Mouse (Mus musculus): ENCODE measurements around the gene Gramd1b. TPM values are rescaled to one million over a fixed set of nuclear protein-coding genes. Genes with fewer than 3 reads are reported as not detected.

Gene Gramd1b
- polyA plus RNA-seq, 1 experiment from 2014 or later = 4.0 TPM

GRCm38 (mm10) chr9:40469403-40470137 is 61.6 kb downstream of the Gramd1b start:
- H3K4me2 ChIP-seq (ENCODE audit: low read depth) = no peak overlapping the region
- 69% methylated on average over 15 of the region's 15 CpGs for WGBS
- no peaks in the 10 kb centered on the region for H3K36me3 ChIP-seq (ENCODE audit: control insufficient read depth, insufficient read depth, low read length)
- DNase-seq (ENCODE audit: low spot score) (no peak), ATAC-seq (ENCODE audit: insufficient read depth, low FRiP score, low TSS enrichment) (no peak)
- H3K9ac ChIP-seq (ENCODE audit: low read length) = no peak overlapping the region
- H3K9me3 ChIP-seq (ENCODE audit: control insufficient read depth, low read length) = no peaks in the 10 kb centered on the region
- H3K27ac ChIP-seq (ENCODE audit: low read depth, low read length) = no peak overlapping the region
- no peak overlapping the region for H3K4me3 ChIP-seq (ENCODE audit: low read depth, low read length)
- H3K4me1 ChIP-seq (ENCODE audit: control insufficient read depth, insufficient read depth, low read length) = no peaks in the 10 kb centered on the region
- H3K27me3 ChIP-seq (ENCODE audit: control insufficient read depth, insufficient read depth, low read length) = no peaks in the 10 kb centered on the region

GRCm38 (mm10) chr9:40466782-40467181 is 64.4 kb downstream of the Gramd1b start:
- H3K4me2 ChIP-seq (ENCODE audit: low read depth) = no peak overlapping the region
- no peak overlapping the region for H3K27ac ChIP-seq (ENCODE audit: low read depth, low read length)
- ATAC-seq (ENCODE audit: insufficient read depth, low FRiP score, low TSS enrichment) (no peak), DNase-seq (ENCODE audit: low spot score) (no peak)
- H3K27me3 ChIP-seq (ENCODE audit: control insufficient read depth, insufficient read depth, low read length) = no peaks in the 10 kb centered on the region
- H3K4me3 ChIP-seq (ENCODE audit: low read depth, low read length) = no peak overlapping the region
- no peaks in the 10 kb centered on the region for H3K4me1 ChIP-seq (ENCODE audit: control insufficient read depth, insufficient read depth, low read length)
- H3K9ac ChIP-seq (ENCODE audit: low read length) = no peak overlapping the region
- no peaks in the 10 kb centered on the region for H3K36me3 ChIP-seq (ENCODE audit: control insufficient read depth, insufficient read depth, low read length)
- H3K9me3 ChIP-seq (ENCODE audit: control insufficient read depth, low read length) = no peaks in the 10 kb centered on the region
- WGBS = 63% methylated on average over 7 of the region's 7 CpGs

- ATAC-seq (ENCODE audit: insufficient read depth, low FRiP score, low TSS enrichment) (no peak), DNase-seq (ENCODE audit: low spot score) (peak; percentile 5)
- WGBS = 88% methylated on average over 5 of the region's 5 CpGs
- Histone ChIP-seq H3K4me2 (ENCODE audit: low read depth) (no peak overlapping the region), H3K27me3 (ENCODE audit: control insufficient read depth, insufficient read depth, low read length) (no peaks in the 10 kb centered on the region), H3K4me3 (ENCODE audit: low read depth, low read length) (no peak overlapping the region), H3K27ac (ENCODE audit: low read depth, low read length) (no peak overlapping the region), H3K9me3 (ENCODE audit: control insufficient read depth, low read length) (no peaks in the 10 kb centered on the region), H3K4me1 (ENCODE audit: control insufficient read depth, insufficient read depth, low read length) (no peaks in the 10 kb centered on the region), H3K36me3 (ENCODE audit: control insufficient read depth, insufficient read depth, low read length) (no peaks in the 10 kb centered on the region), H3K9ac (ENCODE audit: low read length) (no peak overlapping the region)
Observed at GRCm38 (mm10) chr9:40465596-40465995, 65.6 kb downstream of the Gramd1b start.

GRCm38 (mm10) chr9:40462401-40462800 is 68.8 kb downstream of the Gramd1b start:
- WGBS = 78% methylated on average over 6 of the region's 6 CpGs
- Histone ChIP-seq H3K27me3 (ENCODE audit: control insufficient read depth, insufficient read depth, low read length) (no peaks in the 10 kb centered on the region), H3K27ac (ENCODE audit: low read depth, low read length) (no peak overlapping the region), H3K4me2 (ENCODE audit: low read depth) (no peak overlapping the region), H3K36me3 (ENCODE audit: control insufficient read depth, insufficient read depth, low read length) (no peaks in the 10 kb centered on the region), H3K4me3 (ENCODE audit: low read depth, low read length) (no peak overlapping the region), H3K9ac (ENCODE audit: low read length) (no peak overlapping the region), H3K9me3 (ENCODE audit: control insufficient read depth, low read length) (no peaks in the 10 kb centered on the region), H3K4me1 (ENCODE audit: control insufficient read depth, insufficient read depth, low read length) (no peaks in the 10 kb centered on the region)
- DNase-seq (ENCODE audit: low spot score) (no peak), ATAC-seq (ENCODE audit: insufficient read depth, low FRiP score, low TSS enrichment) (no peak)

- WGBS = 60% methylated on average over 6 of the region's 6 CpGs
- H3K4me1 ChIP-seq (ENCODE audit: control insufficient read depth, insufficient read depth, low read length) = no peaks in the 10 kb centered on the region
Observed at GRCm38 (mm10) chr9:40460781-40461180, 70.4 kb downstream of the Gramd1b start.

DNA sequence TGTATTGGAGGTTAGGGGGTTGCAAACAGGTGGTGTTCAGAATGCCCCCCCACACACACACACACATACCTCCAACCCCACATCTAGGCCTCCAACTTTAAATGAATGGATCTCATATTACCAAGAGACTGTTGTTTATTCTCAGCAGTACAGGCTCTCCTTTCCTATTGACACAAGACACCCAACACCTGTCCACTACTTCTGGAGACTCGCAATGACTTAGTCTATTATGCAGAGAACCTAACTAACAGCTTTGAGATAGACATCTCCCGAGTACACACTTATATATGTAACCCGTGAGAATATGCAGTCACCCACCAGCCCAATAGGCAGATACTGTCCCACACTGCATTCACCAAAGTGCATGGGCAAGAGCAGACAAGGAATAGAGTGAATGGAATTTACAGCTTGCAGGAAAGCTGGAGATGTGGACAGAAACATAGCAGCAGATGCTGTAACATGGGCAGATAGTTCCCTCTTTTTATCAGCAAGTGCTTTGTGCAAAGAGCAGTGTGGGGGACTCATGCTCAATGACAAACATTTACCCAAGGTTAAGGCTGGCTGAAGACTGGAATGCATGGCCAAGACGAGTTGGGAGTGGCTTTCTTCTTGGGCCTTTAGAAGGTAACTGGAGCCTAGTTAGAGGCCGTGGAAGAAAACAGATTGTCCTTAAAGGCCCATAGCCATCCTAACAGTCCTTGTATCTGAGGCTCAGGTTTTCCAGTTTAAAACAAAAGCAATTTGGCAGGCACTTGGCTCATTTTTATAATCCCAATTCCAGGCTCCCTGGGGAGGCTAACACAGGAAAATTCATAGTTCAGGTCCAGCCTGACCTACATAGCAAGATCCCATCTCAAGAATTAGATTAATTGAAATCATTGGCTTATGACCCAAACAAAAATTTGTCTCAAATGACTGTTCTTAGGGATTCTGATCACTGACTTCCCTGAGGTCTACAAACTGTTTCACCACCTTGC is 71.6 kb downstream of the Gramd1b start:
- H3K4me1 ChIP-seq (ENCODE audit: control insufficient read depth, insufficient read depth, low read length) = no peaks in the 10 kb centered on the region
- H3K27me3 ChIP-seq (ENCODE audit: control insufficient read depth, insufficient read depth, low read length) = peaks cover 3% of the 10 kb centered on the region; the same call in 1 of the 2 replicates
- H3K27ac ChIP-seq (ENCODE audit: low read depth, low read length) = no peak overlapping the region
- no peak overlapping the region for H3K9ac ChIP-seq (ENCODE audit: low read length)
- H3K4me2 ChIP-seq (ENCODE audit: low read depth) = no peak overlapping the region
- DNase-seq (ENCODE audit: low spot score) (no peak), ATAC-seq (ENCODE audit: insufficient read depth, low FRiP score, low TSS enrichment) (no peak)
- no peak overlapping the region for H3K4me3 ChIP-seq (ENCODE audit: low read depth, low read length)
- 66% methylated on average over 5 of the region's 5 CpGs for WGBS
- H3K9me3 ChIP-seq (ENCODE audit: control insufficient read depth, low read length) = no peaks in the 10 kb centered on the region
- H3K36me3 ChIP-seq (ENCODE audit: control insufficient read depth, insufficient read depth, low read length) = no peaks in the 10 kb centered on the region

More at GRCm38 (mm10) chr9:40460781-40461180, 70.4 kb downstream of the Gramd1b start:
- H3K4me3 ChIP-seq (ENCODE audit: low read depth, low read length) = no peak overlapping the region
- no peak overlapping the region for H3K4me2 ChIP-seq (ENCODE audit: low read depth)
- ATAC-seq (ENCODE audit: insufficient read depth, low FRiP score, low TSS enrichment) (no peak), DNase-seq (ENCODE audit: low spot score) (no peak)
- H3K27ac ChIP-seq (ENCODE audit: low read depth, low read length) = no peak overlapping the region
- H3K9ac ChIP-seq (ENCODE audit: low read length) = no peak overlapping the region
- H3K9me3 ChIP-seq (ENCODE audit: control insufficient read depth, low read length) = no peaks in the 10 kb centered on the region
- H3K27me3 ChIP-seq (ENCODE audit: control insufficient read depth, insufficient read depth, low read length) = peaks cover 3% of the 10 kb centered on the region; the same call in 1 of the 2 replicates
- no peaks in the 10 kb centered on the region for H3K36me3 ChIP-seq (ENCODE audit: control insufficient read depth, insufficient read depth, low read length)

DNA sequence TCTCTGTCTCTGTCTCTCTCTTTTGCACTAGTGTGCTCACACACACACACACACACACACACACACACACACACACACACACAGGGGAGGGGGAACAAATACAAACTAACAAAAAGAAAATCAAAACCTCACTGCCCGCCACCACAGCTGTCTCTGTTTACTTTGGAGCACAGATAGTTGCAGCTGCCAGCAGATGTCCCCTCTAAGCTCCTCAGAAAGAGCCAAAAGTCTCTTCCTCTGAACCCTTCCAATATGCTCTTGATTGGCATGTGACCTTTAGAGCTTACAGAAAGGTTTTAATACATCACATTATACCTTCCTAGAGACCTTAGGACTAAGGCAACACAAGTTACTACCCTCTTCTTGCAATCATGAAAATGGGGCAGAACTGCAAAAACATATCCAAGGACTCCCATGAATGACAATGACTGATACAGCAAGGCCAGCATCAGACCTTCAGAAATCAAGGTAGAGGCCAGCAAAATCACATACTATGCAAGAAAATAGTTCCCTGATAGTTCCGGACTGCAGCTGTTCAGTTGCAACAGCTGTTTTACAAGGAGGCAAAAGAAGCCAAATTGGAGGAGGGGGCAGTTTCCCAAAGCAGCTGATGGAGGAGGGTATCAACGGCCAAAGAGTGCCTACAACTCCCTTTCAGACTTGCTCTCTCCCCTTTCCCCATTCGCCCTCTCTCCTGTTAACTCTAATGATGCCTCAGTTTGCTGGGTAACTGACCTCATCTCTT is 72.5 kb downstream of the Gramd1b start:
- 59% methylated on average over 4 of the region's 4 CpGs for WGBS
- DNase-seq (ENCODE audit: low spot score) = no peak
- no peak overlapping the region for H3K27ac ChIP-seq (ENCODE audit: low read depth, low read length)
- no peaks in the 10 kb centered on the region for H3K9me3 ChIP-seq (ENCODE audit: control insufficient read depth, low read length)
- no peak overlapping the region for H3K4me3 ChIP-seq (ENCODE audit: low read depth, low read length)
- H3K4me2 ChIP-seq (ENCODE audit: low read depth) = no peak overlapping the region
- H3K36me3 ChIP-seq (ENCODE audit: control insufficient read depth, insufficient read depth, low read length) = no peaks in the 10 kb centered on the region
- H3K9ac ChIP-seq (ENCODE audit: low read length) = no peak overlapping the region
- ATAC-seq (ENCODE audit: insufficient read depth, low FRiP score, low TSS enrichment) = no peak
- no peaks in the 10 kb centered on the region for H3K4me1 ChIP-seq (ENCODE audit: control insufficient read depth, insufficient read depth, low read length)
- peaks cover 3% of the 10 kb centered on the region; the same call in 1 of the 2 replicates for H3K27me3 ChIP-seq (ENCODE audit: control insufficient read depth, insufficient read depth, low read length)

GRCm38 (mm10) chr9:40457448-40457847 is 73.7 kb downstream of the Gramd1b start:
- H3K27ac ChIP-seq (ENCODE audit: low read depth, low read length) = no peak overlapping the region
- peaks cover 3% of the 10 kb centered on the region; the same call in 1 of the 2 replicates for H3K27me3 ChIP-seq (ENCODE audit: control insufficient read depth, insufficient read depth, low read length)
- no peaks in the 10 kb centered on the region for H3K36me3 ChIP-seq (ENCODE audit: control insufficient read depth, insufficient read depth, low read length)
- WGBS = 80% methylated on average over 5 of the region's 5 CpGs
- H3K9ac ChIP-seq (ENCODE audit: low read length) = no peak overlapping the region
- DNase-seq (ENCODE audit: low spot score) (no peak), ATAC-seq (ENCODE audit: insufficient read depth, low FRiP score, low TSS enrichment) (no peak)
- H3K9me3 ChIP-seq (ENCODE audit: control insufficient read depth, low read length) = no peaks in the 10 kb centered on the region
- H3K4me1 ChIP-seq (ENCODE audit: control insufficient read depth, insufficient read depth, low read length) = no peaks in the 10 kb centered on the region
- H3K4me3 ChIP-seq (ENCODE audit: low read depth, low read length) = no peak overlapping the region
- no peak overlapping the region for H3K4me2 ChIP-seq (ENCODE audit: low read depth)
